In genomic region chr6:139275512-139275911, GRCm38 (mm10) we compare ENCODE assay signal across 21 mouse cellular contexts.
DNase-seq lines count a peak whose midpoint lies in the region; ATAC-seq lines count a peak whose summit lies in the region.
"Had no signal": no experiment of that assay in that cellular context is flagged by ENCODE, and none has a peak within 500 bp of the region (broad histone marks: within the 10 kb centered on the region; RNA-seq: fewer than 3 reads in every experiment).

No protein-coding gene starts in this region.

- H3K9me3 ChIP-seq in kidney, embryonic 15.5 days (replicated peaks) = no peaks in the 10 kb centered on the region
- no peaks in the 10 kb centered on the region for H3K9me3 ChIP-seq in hindbrain, embryonic 12.5 days (replicated peaks)
- H3K9me3 ChIP-seq: embryonic facial prominence, embryonic 10.5 days; forebrain, embryonic 13.5 days; heart, embryonic 10.5 days; hindbrain, embryonic 13.5 days had no signal

- no peak overlapping the region for H3K9ac ChIP-seq in kidney, embryonic 15.5 days
- no peak overlapping the region for H3K9ac ChIP-seq in hindbrain, embryonic 12.5 days
- H3K9ac ChIP-seq: forebrain, embryonic 13.5 days; forebrain, postnatal 0 days; hindbrain, embryonic 13.5 days had no signal

- no peaks in the 10 kb centered on the region for H3K4me1 ChIP-seq in kidney, embryonic 15.5 days
- no peaks in the 10 kb centered on the region for H3K4me1 ChIP-seq in hindbrain, embryonic 12.5 days
- H3K4me1 ChIP-seq: embryonic facial prominence, embryonic 10.5 days; forebrain, embryonic 13.5 days; hindbrain, embryonic 13.5 days had no signal

- H3K4me3 ChIP-seq in kidney, embryonic 15.5 days (replicated peaks) = no peak overlapping the region
- no peak overlapping the region for H3K4me3 ChIP-seq in hindbrain, embryonic 12.5 days
- H3K4me3 ChIP-seq: embryonic facial prominence, embryonic 10.5 days; forebrain, embryonic 13.5 days; heart, embryonic 10.5 days; hindbrain, embryonic 13.5 days had no signal

- 65% methylated on average over 3 of the region's 3 CpGs for WGBS in kidney, embryonic 15.5 days
- WGBS in hindbrain, embryonic 12.5 days = 64% methylated on average over 3 of the region's 3 CpGs

- H3K4me2 ChIP-seq in kidney, embryonic 15.5 days = no peak overlapping the region
- no peak overlapping the region for H3K4me2 ChIP-seq in hindbrain, embryonic 12.5 days (replicated peaks)
- H3K4me2 ChIP-seq: forebrain, embryonic 13.5 days; hindbrain, embryonic 13.5 days had no signal

- peak; percentile 58 for ATAC-seq in kidney, embryonic 15.5 days (replicated peaks; ENCODE audit: low FRiP score)
- ATAC-seq in hindbrain, embryonic 12.5 days (ENCODE audit: low FRiP score) = no peak
- ATAC-seq: forebrain, embryonic 13.5 days; forebrain, postnatal 0 days; hindbrain, postnatal 0 days had no signal

- H3K27ac ChIP-seq in kidney, embryonic 15.5 days = no peak overlapping the region
- no peak overlapping the region for H3K27ac ChIP-seq in hindbrain, embryonic 12.5 days
- H3K27ac ChIP-seq: embryonic facial prominence, embryonic 10.5 days; forebrain, embryonic 13.5 days; heart, embryonic 10.5 days; hindbrain, embryonic 13.5 days; hindbrain, postnatal 0 days had no signal

- no peaks in the 10 kb centered on the region for H3K36me3 ChIP-seq in kidney, embryonic 15.5 days
- H3K36me3 ChIP-seq in hindbrain, embryonic 12.5 days = no peaks in the 10 kb centered on the region
- H3K36me3 ChIP-seq: embryonic facial prominence, embryonic 10.5 days; heart, embryonic 10.5 days; hindbrain, embryonic 13.5 days had no signal

- DNase-seq in embryo, embryonic 10.5 days (ENCODE audit: low spot score) = peak; percentile 3
- DNase-seq in embryo, embryonic 10 days (ENCODE audit: low spot score) = no peak
- DNase-seq in kidney, postnatal 25 days = no peak
- peak; percentile 17 for DNase-seq in 3134 (ENCODE audit: extremely low read depth, insufficient read length, low spot score)
- peak; percentile 31 for DNase-seq in brain, adult 2 months (ENCODE audit: low read depth, low spot score)
- DNase-seq: adrenal gland, postnatal 10 days; cerebellum, adult 18-20 months; cerebellum, adult 9-11 months; cerebellum, postnatal 36 days; forebrain, postnatal 0 days; gastrocnemius, postnatal 36 days; heart, adult 11 months; heart, postnatal 10 days; heart, postnatal 4 days had no signal

- no peaks in the 10 kb centered on the region for H3K27me3 ChIP-seq in kidney, embryonic 15.5 days
- H3K27me3 ChIP-seq in hindbrain, embryonic 12.5 days = no peaks in the 10 kb centered on the region
- H3K27me3 ChIP-seq: forebrain, embryonic 13.5 days; hindbrain, embryonic 13.5 days had no signal

Comparison
In these comparisons a context has a peak if more than half of its experiments do, and no peak if none do; other contexts are left out.
1. DNase-seq: peak in embryo, embryonic 10.5 days (single experiment), 3134 (single experiment) and brain, adult 2 months (single experiment); none in embryo, embryonic 10 days (single experiment) and kidney, postnatal 25 days (0 of 2).